Mouse (Mus musculus) embryo, embryonic 10.5 days (tissue): ENCODE measurements around the gene Dglucy.

ENCODE experiments used
- DNase-seq: peaks from one replicate; pipeline ENCODE4 v3.0.0-alpha.2; 2015; ENCODE audit warnings: low spot score

Dglucy gene

GRCm38 (mm10) chr12:100841211-100841792, 62.4 kb downstream of the Dglucy start:
- peak; percentile 88 for DNase-seq

GRCm38 (mm10) chr12:100843171-100843570, 64.3 kb downstream of the Dglucy start:
- no peak for DNase-seq

GRCm38 (mm10) chr12:100844546-100844945, 65.7 kb downstream of the Dglucy start:
- no peak for DNase-seq

- DNase-seq, result no peak
Observed at GRCm38 (mm10) chr12:100845829-100846228, 67.0 kb downstream of the Dglucy start.

GRCm38 (mm10) chr12:100846566-100846965, 67.7 kb downstream of the Dglucy start:
- DNase-seq, result no peak

GRCm38 (mm10) chr12:100847437-100848080, 68.7 kb downstream of the Dglucy start:
- peak; percentile 18 for DNase-seq

GRCm38 (mm10) chr12:100849421-100850138, 70.7 kb downstream of the Dglucy start:
- DNase-seq, result peak; percentile 84

- no peak for DNase-seq
Observed at GRCm38 (mm10) chr12:100852370-100852769, 73.5 kb downstream of the Dglucy start.

- no peak for DNase-seq
Observed at GRCm38 (mm10) chr12:100856337-100856736, 77.5 kb downstream of the Dglucy start.

- DNase-seq, result no peak
Observed at GRCm38 (mm10) chr12:100857791-100858190, 78.9 kb downstream of the Dglucy start.

- DNase-seq, result no peak
Observed at GRCm38 (mm10) chr12:100862272-100862671, 83.4 kb downstream of the Dglucy start.

- no peak for DNase-seq
Observed at GRCm38 (mm10) chr12:100862856-100863446, 84.1 kb downstream of the Dglucy start.

GRCm38 (mm10) chr12:100865072-100865471, 86.2 kb downstream of the Dglucy start:
- DNase-seq, result no peak

- DNase-seq, result no peak
Observed at GRCm38 (mm10) chr12:100865509-100866078, 86.7 kb downstream of the Dglucy start.

- no peak for DNase-seq
Observed at GRCm38 (mm10) chr12:100867097-100867496, 88.2 kb downstream of the Dglucy start.

- no peak for DNase-seq
Observed at GRCm38 (mm10) chr12:100868049-100868622, 89.3 kb downstream of the Dglucy start.

GRCm38 (mm10) chr12:100871234-100871633, 92.4 kb downstream of the Dglucy start:
- no peak for DNase-seq

- DNase-seq, result no peak
Observed at GRCm38 (mm10) chr12:100871841-100872240, 93.0 kb downstream of the Dglucy start.

GRCm38 (mm10) chr12:100873612-100874011, 94.8 kb downstream of the Dglucy start:
- no peak for DNase-seq

GRCm38 (mm10) chr12:100875553-100875952, 96.7 kb downstream of the Dglucy start:
- DNase-seq, result no peak

GRCm38 (mm10) chr12:100875960-100876359, 97.1 kb downstream of the Dglucy start:
- no peak for DNase-seq

- no peak for DNase-seq
Observed at GRCm38 (mm10) chr12:100877936-100878335, 99.1 kb downstream of the Dglucy start.
